Mouse (Mus musculus) forebrain, embryonic 11.5 days (tissue): Measurements from ENCODE around the gene Phlda1. TPM values are rescaled to one million over a fixed set of nuclear protein-coding genes. Genes with fewer than 3 reads are reported as not detected.
A peak's percentile ranks its signal among the peaks of the same experiment; 100 is the strongest.

Experiments
- ATAC-seq: fragments of 200-750 bp; cut with Nextera tagmentation; replicated peaks from 2 replicates; pipeline ENCODE4 v1.8.0; 2017; ENCODE audit warnings: moderate TSS enrichment; ENCODE audit not compliant: low FRiP score
- DNase-seq: peaks from one replicate; pipeline ENCODE4 v3.0.0-alpha.2; 2017; ENCODE audit warnings: low spot score
- H3K27ac ChIP-seq: fragments of 300-500 bp; sonication (generic); 2 replicates; pipeline ENCODE4 v1.5.1; 2014; ENCODE audit warnings: low read depth, low read length
- H3K27me3 ChIP-seq: fragments of 300-500 bp; sonication (generic); 2 replicates; pipeline ENCODE4 v1.6.1; 2014; ENCODE audit warnings: mild to moderate bottlenecking, low read length, mixed read lengths; ENCODE audit not compliant: control insufficient read depth, insufficient read depth
- H3K36me3 ChIP-seq: fragments of 300-500 bp; sonication (generic); 2 replicates; pipeline ENCODE4 v1.6.1; 2014; ENCODE audit warnings: mild to moderate bottlenecking, low read length, moderate library complexity, mixed read lengths; ENCODE audit not compliant: control insufficient read depth, insufficient read depth
- H3K4me1 ChIP-seq: fragments of 300-500 bp; sonication (generic); replicated peaks from 2 replicates; pipeline ENCODE4 v1.6.1; 2014; ENCODE audit warnings: low read length, mixed read lengths; ENCODE audit not compliant: control insufficient read depth, insufficient read depth
- H3K4me2 ChIP-seq: fragments of 300-500 bp; sonication (generic); 2 replicates; pipeline ENCODE4 v1.6.1; 2014; ENCODE audit warnings: low read depth, mild to moderate bottlenecking, low read length, moderate library complexity, mixed read lengths; ENCODE audit not compliant: severe bottlenecking
- H3K4me3 ChIP-seq: fragments of 300-500 bp; sonication (generic); 2 replicates; pipeline ENCODE4 v1.5.1; 2014; ENCODE audit warnings: low read depth, low read length
- H3K9ac ChIP-seq: fragments of 300-500 bp; sonication (generic); 2 replicates; pipeline ENCODE4 v1.6.1; 2014; ENCODE audit warnings: low read length
- H3K9me3 ChIP-seq: fragments of 300-500 bp; sonication (generic); 2 replicates; pipeline ENCODE4 v1.6.1; 2016; ENCODE audit warnings: low read length, mixed read lengths; ENCODE audit not compliant: control insufficient read depth
- WGBS: fragments of 180-500 bp; shearing (Covaris S2); extraction: QIAGEN DNeasy Blood & Tissue Kit; methylation state at CpG from one replicate; pipeline ENCODE4 v1.1.7; 2014; 5-methylcytosine and 5-hydroxymethylcytosine counted together
- polyA plus RNA-seq: library from polyadenylated mRNA; unstranded; fragments of >200 nt; fragmentation: Nextera tagmentation; extraction: Ambion mirVana; gene quantifications from 2 replicates; pipeline ENCODE4 v1.2.1, GENCODE M21; 2014

Gene Phlda1
- polyA plus RNA-seq, 1 experiment from 2014 or later: 12.5 TPM

- DNase-seq: peak; percentile 99
- Histone ChIP-seq H3K9me3 (no peaks in the 10 kb centered on the region), H3K4me3 (peak within 1 kb of the TSS; percentile 96), H3K9ac (peak within 1 kb of the TSS; percentile 99), H3K27ac (peak within 1 kb of the TSS; percentile 95), H3K4me2 (peak within 1 kb of the TSS; percentile 66), H3K27me3 (no peaks in the 10 kb centered on the region), H3K4me1 (peaks cover 2% of the 10 kb centered on the region; the same call in 1 of the 2 replicates), H3K36me3 (no peaks in the 10 kb centered on the region)
- ATAC-seq: peak; percentile 100
- WGBS: under 1% methylated on average over 68 of the region's 80 CpGs
Measured at GRCm38 (mm10) chr10:111472686-111473510, 33.2 kb upstream of the Phlda1 start, which contains the start of gene Nap1l1. TSS of gene Nap1l1 (plus strand) at chr10:111473223.

GRCm38 (mm10) chr10:111473511-111474371 is 32.3 kb upstream of the Phlda1 start:
- H3K27ac ChIP-seq: peak overlapping the region; percentile 95
- no peaks in the 10 kb centered on the region for H3K9me3 ChIP-seq
- H3K4me3 ChIP-seq: peak overlapping the region; percentile 96
- DNase-seq (peak; percentile 83), ATAC-seq (peak; percentile 76)
- WGBS: under 1% methylated on average over 35 of the region's 58 CpGs
- H3K4me1 ChIP-seq: peaks cover 2% of the 10 kb centered on the region; the same call in 1 of the 2 replicates
- H3K27me3 ChIP-seq: no peaks in the 10 kb centered on the region
- peak overlapping the region; percentile 66 for H3K4me2 ChIP-seq
- peak overlapping the region; percentile 99 for H3K9ac ChIP-seq
- H3K36me3 ChIP-seq: no peaks in the 10 kb centered on the region

- Histone ChIP-seq H3K27ac (no peak overlapping the region), H3K9me3 (no peaks in the 10 kb centered on the region), H3K4me2 (0 out of 2 replicates have a peak overlapping the region, but pooled peaks have one; percentile 8), H3K9ac (no peak overlapping the region), H3K4me1 (peaks cover 2% of the 10 kb centered on the region; the same call in 1 of the 2 replicates), H3K4me3 (0 out of 2 replicates have a peak overlapping the region, but pooled peaks have one; percentile 7), H3K36me3 (no peaks in the 10 kb centered on the region), H3K27me3 (no peaks in the 10 kb centered on the region)
- DNase-seq (no peak), ATAC-seq (no peak)
- 67% methylated on average over 4 of the region's 4 CpGs for WGBS
Measured at GRCm38 (mm10) chr10:111476301-111476700, 29.8 kb upstream of the Phlda1 start.

GRCm38 (mm10) chr10:111476989-111477510 is 29.0 kb upstream of the Phlda1 start:
- no peak overlapping the region for H3K4me3 ChIP-seq
- 89% methylated on average over 6 of the region's 6 CpGs for WGBS
- DNase-seq: no peak
- no peaks in the 10 kb centered on the region for H3K27me3 ChIP-seq
- H3K27ac ChIP-seq: no peak overlapping the region
- no peak overlapping the region for H3K4me2 ChIP-seq
- no peak overlapping the region for H3K9ac ChIP-seq
- no peaks in the 10 kb centered on the region for H3K9me3 ChIP-seq
- H3K36me3 ChIP-seq: no peaks in the 10 kb centered on the region
- no peak for ATAC-seq
- peaks cover 2% of the 10 kb centered on the region; the same call in 1 of the 2 replicates for H3K4me1 ChIP-seq

- no peak for DNase-seq
- Histone ChIP-seq H3K9me3 (no peaks in the 10 kb centered on the region), H3K4me2 (no peak overlapping the region), H3K36me3 (no peaks in the 10 kb centered on the region), H3K9ac (no peak overlapping the region), H3K27me3 (no peaks in the 10 kb centered on the region), H3K4me3 (no peak overlapping the region), H3K27ac (no peak overlapping the region), H3K4me1 (peaks cover 2% of the 10 kb centered on the region; the same call in 1 of the 2 replicates)
- ATAC-seq: 0 out of 2 replicates have a peak, but pooled peaks have one; percentile 32
- WGBS: 79% methylated on average over 5 of the region's 5 CpGs
Measured at GRCm38 (mm10) chr10:111479599-111479998, 26.5 kb upstream of the Phlda1 start.

- no peak overlapping the region for H3K4me3 ChIP-seq
- H3K9me3 ChIP-seq: no peaks in the 10 kb centered on the region
- no peaks in the 10 kb centered on the region for H3K36me3 ChIP-seq
- 82% methylated on average over 2 of the region's 2 CpGs for WGBS
- H3K27me3 ChIP-seq: no peaks in the 10 kb centered on the region
- no peak overlapping the region for H3K9ac ChIP-seq
- no peaks in the 10 kb centered on the region for H3K4me1 ChIP-seq
- ATAC-seq (no peak), DNase-seq (no peak)
- no peak overlapping the region for H3K4me2 ChIP-seq
- no peak overlapping the region for H3K27ac ChIP-seq
Measured at GRCm38 (mm10) chr10:111482654-111483053, 23.4 kb upstream of the Phlda1 start.

- H3K9ac ChIP-seq: no peak overlapping the region
- H3K9me3 ChIP-seq: no peaks in the 10 kb centered on the region
- DNase-seq (no peak), ATAC-seq (no peak)
- no peaks in the 10 kb centered on the region; the same call in 1 of the 2 replicates for H3K36me3 ChIP-seq
- WGBS: 91% methylated on average over 5 of the region's 5 CpGs
- H3K27ac ChIP-seq: no peak overlapping the region
- H3K4me2 ChIP-seq: no peak overlapping the region
- H3K27me3 ChIP-seq: no peaks in the 10 kb centered on the region
- H3K4me1 ChIP-seq: no peaks in the 10 kb centered on the region
- H3K4me3 ChIP-seq: no peak overlapping the region
Measured at GRCm38 (mm10) chr10:111484079-111484478, 22.0 kb upstream of the Phlda1 start.

- WGBS: 86% methylated on average over 2 of the region's 2 CpGs
Measured at GRCm38 (mm10) chr10:111488793-111489192, 17.3 kb upstream of the Phlda1 start.

More at GRCm38 (mm10) chr10:111488793-111489192, 17.3 kb upstream of the Phlda1 start:
- no peak overlapping the region for H3K9ac ChIP-seq
- H3K36me3 ChIP-seq: peaks cover 6% of the 10 kb centered on the region; the same call in 1 of the 2 replicates
- ATAC-seq: no peak
- no peaks in the 10 kb centered on the region for H3K27me3 ChIP-seq
- no peaks in the 10 kb centered on the region for H3K9me3 ChIP-seq
- no peak overlapping the region for H3K27ac ChIP-seq
- no peak overlapping the region for H3K4me2 ChIP-seq
- no peak overlapping the region for H3K4me3 ChIP-seq
- no peaks in the 10 kb centered on the region for H3K4me1 ChIP-seq
- no peak for DNase-seq
